ENCODE assay signal across 7 mouse cellular contexts in genomic region chr14:25226840-25227506, GRCm38 (mm10).
DNase-seq lines count a peak whose midpoint lies in the region; ATAC-seq lines count a peak whose summit lies in the region.

No protein-coding gene starts in this region.

- no peak overlapping the region for H3K4me3 ChIP-seq in embryonic facial prominence, embryonic 11.5 days (ENCODE audit: low read depth, low read length)
- H3K4me3 ChIP-seq in hindbrain, embryonic 16.5 days (ENCODE audit: low read length) = no peak overlapping the region
- H3K4me3 ChIP-seq in midbrain, embryonic 12.5 days = no peak overlapping the region

- peak overlapping the region; percentile 89 for H3K27ac ChIP-seq in embryonic facial prominence, embryonic 11.5 days (replicated peaks; ENCODE audit: low read depth, low read length)
- peak overlapping the region; percentile 83 for H3K27ac ChIP-seq in hindbrain, embryonic 16.5 days (ENCODE audit: low read depth, low read length)
- H3K27ac ChIP-seq in midbrain, embryonic 12.5 days (replicated peaks) = peak overlapping the region; percentile 83

- peak overlapping the region; percentile 13; the same call in 1 of the 2 replicates for H3K4me2 ChIP-seq in embryonic facial prominence, embryonic 11.5 days (ENCODE audit: low read depth, low read length)
- H3K4me2 ChIP-seq in hindbrain, embryonic 16.5 days (ENCODE audit: low read length) = peak overlapping the region; percentile 15; the same call in 1 of the 2 replicates
- peak overlapping the region; percentile 27 for H3K4me2 ChIP-seq in midbrain, embryonic 12.5 days (replicated peaks)

- peaks cover 18% of the 10 kb centered on the region for H3K4me1 ChIP-seq in embryonic facial prominence, embryonic 11.5 days (ENCODE audit: control insufficient read depth, insufficient read depth, low read length)
- peaks cover 38% of the 10 kb centered on the region for H3K4me1 ChIP-seq in hindbrain, embryonic 16.5 days (ENCODE audit: control insufficient read depth, insufficient read depth, low read depth, low read length)
- H3K4me1 ChIP-seq in midbrain, embryonic 12.5 days = peaks cover 49% of the 10 kb centered on the region

- ATAC-seq in embryonic facial prominence, embryonic 11.5 days (replicated peaks; ENCODE audit: insufficient number of reproducible peaks, low FRiP score, low TSS enrichment, low read depth) = no peak
- peak; percentile 16; the same call in 1 of the 2 replicates for ATAC-seq in hindbrain, embryonic 16.5 days
- no peak for ATAC-seq in midbrain, embryonic 12.5 days (ENCODE audit: low FRiP score, low read depth)

- 38% methylated on average over 7 of the region's 7 CpGs for WGBS in embryonic facial prominence, embryonic 11.5 days
- 36% methylated on average over 7 of the region's 7 CpGs for WGBS in hindbrain, embryonic 16.5 days
- 55% methylated on average over 7 of the region's 7 CpGs for WGBS in midbrain, embryonic 12.5 days

- no peak overlapping the region for H3K9ac ChIP-seq in embryonic facial prominence, embryonic 11.5 days (replicated peaks; ENCODE audit: low read length)
- H3K9ac ChIP-seq in hindbrain, embryonic 16.5 days (ENCODE audit: low read depth, low read length) = peak overlapping the region; percentile 28; the same call in 1 of the 2 replicates
- no peak overlapping the region for H3K9ac ChIP-seq in midbrain, embryonic 12.5 days (replicated peaks)

- peak; percentile 25 to 36 for DNase-seq in urinary bladder, postnatal 36 days (ENCODE audit: low spot score in 2 of 2)
- DNase-seq in urinary bladder, postnatal 25 days (ENCODE audit: low spot score) = no peak
- peak; percentile 43 for DNase-seq in embryonic facial prominence, embryonic 11.5 days (ENCODE audit: low spot score)
- no peak for DNase-seq in right cerebral cortex, postnatal 25 days
- DNase-seq in urinary bladder, postnatal 14 days (ENCODE audit: low spot score) = no peak

- H3K36me3 ChIP-seq in embryonic facial prominence, embryonic 11.5 days (replicated peaks; ENCODE audit: control insufficient read depth, insufficient read depth, low read depth, low read length) = no peaks in the 10 kb centered on the region
- H3K36me3 ChIP-seq in hindbrain, embryonic 16.5 days (ENCODE audit: control insufficient read depth, insufficient read depth, low read length) = no peaks in the 10 kb centered on the region
- no peaks in the 10 kb centered on the region for H3K36me3 ChIP-seq in midbrain, embryonic 12.5 days

- no peaks in the 10 kb centered on the region for H3K9me3 ChIP-seq in embryonic facial prominence, embryonic 11.5 days (replicated peaks; ENCODE audit: control insufficient read depth, low read length)
- H3K9me3 ChIP-seq in hindbrain, embryonic 16.5 days (ENCODE audit: control insufficient read depth, low read length) = no peaks in the 10 kb centered on the region
- no peaks in the 10 kb centered on the region for H3K9me3 ChIP-seq in midbrain, embryonic 12.5 days

- H3K27me3 ChIP-seq in embryonic facial prominence, embryonic 11.5 days (ENCODE audit: control insufficient read depth, insufficient read depth, low read length) = no peaks in the 10 kb centered on the region
- H3K27me3 ChIP-seq in hindbrain, embryonic 16.5 days (replicated peaks; ENCODE audit: control insufficient read depth, insufficient read depth, low read length) = no peaks in the 10 kb centered on the region
- no peaks in the 10 kb centered on the region; the same call in 1 of the 2 replicates for H3K27me3 ChIP-seq in midbrain, embryonic 12.5 days

Comparison
In these comparisons a context has a peak if more than half of its experiments do, and no peak if none do; other contexts are left out.
1. DNase-seq: peak in urinary bladder, postnatal 36 days (2 of 2) and embryonic facial prominence, embryonic 11.5 days (single experiment); none in urinary bladder, postnatal 25 days (single experiment), right cerebral cortex, postnatal 25 days (single experiment) and urinary bladder, postnatal 14 days (single experiment).
2. Peak in every context shown above with its lines, with median percentiles within 50 percentile points of each other: H3K27ac ChIP-seq and H3K4me2 ChIP-seq.